Mouse (Mus musculus) heart, postnatal 0 days (tissue): ENCODE measurements around the gene Poc1b.

Source experiments
- CTCF ChIP-seq: IDR thresholded peaks from 2 replicates; pipeline ENCODE4 v1.5.1; 2016; ENCODE audit warnings: antibody characterized with exemption, control low read depth, low read depth
- EP300 ChIP-seq: IDR thresholded peaks from 2 replicates; pipeline ENCODE4 v1.6.1; 2016; ENCODE audit warnings: antibody characterized with exemption, low read depth

DNA sequence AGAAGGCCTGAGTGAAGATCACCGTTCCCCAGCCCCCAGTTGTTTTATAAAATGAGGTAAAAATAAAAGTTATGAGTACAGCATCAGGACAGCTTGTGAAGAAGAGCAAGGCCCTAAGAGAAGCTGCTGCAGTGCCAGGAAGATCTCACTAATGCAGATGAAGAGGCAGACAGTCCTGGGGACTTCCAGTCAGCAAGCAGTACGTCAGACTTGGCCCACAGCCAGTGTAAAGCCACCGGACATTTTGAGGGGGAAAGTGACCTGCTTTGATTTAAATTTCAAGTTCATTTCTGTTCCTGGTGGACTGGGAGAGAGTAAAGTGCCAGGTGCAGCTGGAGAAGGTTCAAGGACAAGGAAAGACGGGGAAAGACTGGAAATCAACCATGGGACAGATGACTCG is 29.5 kb downstream of the Poc1b start:
- no peak for TF ChIP-seq EP300
- no peak for TF ChIP-seq CTCF
